ENCODE assay signal across 22 mouse cellular contexts in the genomic region with DNA sequence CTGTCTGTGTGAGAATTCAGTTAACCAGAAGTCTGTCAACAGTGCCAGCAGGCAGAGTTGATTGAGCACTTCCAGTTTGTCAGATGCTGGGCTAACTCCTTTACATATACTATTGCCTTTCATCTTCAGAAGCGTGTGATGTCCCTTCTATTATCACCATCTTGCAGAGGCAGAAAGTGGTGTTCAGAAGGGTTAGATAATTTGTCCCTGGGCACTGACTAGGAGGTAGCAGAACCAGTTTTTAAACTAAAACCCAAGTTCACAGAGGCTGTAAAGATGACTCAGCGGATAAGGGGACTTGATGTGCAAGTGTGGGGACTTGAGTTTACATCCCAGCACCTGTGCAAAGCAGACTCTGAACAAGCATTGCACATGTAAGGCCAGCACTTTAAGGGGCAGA. TPM values are rescaled to one million over a fixed set of nuclear protein-coding genes. Genes with fewer than 3 reads are reported as not detected.
"Had no signal": no experiment of that assay in that cellular context is flagged by ENCODE, and none has a peak within 500 bp of the region (broad histone marks: within the 10 kb centered on the region; RNA-seq: fewer than 3 reads in every experiment).

No protein-coding gene starts in this region.

- H3K9ac ChIP-seq: intestine, embryonic 15.5 days; limb, embryonic 13.5 days; neural tube, embryonic 13.5 days had no signal

- ATAC-seq: intestine, embryonic 15.5 days had no signal

- H3K9me3 ChIP-seq: intestine, embryonic 15.5 days; limb, embryonic 13.5 days; midbrain, embryonic 10.5 days; neural tube, embryonic 13.5 days had no signal

- H3K36me3 ChIP-seq: intestine, embryonic 15.5 days; limb, embryonic 13.5 days; midbrain, embryonic 10.5 days; neural tube, embryonic 13.5 days had no signal

- DNase-seq: kidney, adult 8-10 months; kidney, postnatal 36 days; left cerebral cortex, postnatal 4 days; lung, adult 18-20 months; midbrain, embryonic 14.5 days; retina, postnatal 1 day; right cerebral cortex, postnatal 4 days; spleen, adult 18-20 months; thymus, adult 2 months; thymus, postnatal 25 days had no signal

- H3K4me3 ChIP-seq: intestine, embryonic 15.5 days; limb, embryonic 13.5 days; midbrain, embryonic 10.5 days; neural tube, embryonic 13.5 days had no signal

- H3K27ac ChIP-seq: intestine, embryonic 15.5 days; kidney, postnatal 0 days; limb, embryonic 13.5 days; midbrain, embryonic 10.5 days; neural tube, embryonic 13.5 days had no signal

- H3K4me1 ChIP-seq: intestine, embryonic 15.5 days; limb, embryonic 13.5 days; midbrain, embryonic 10.5 days; neural tube, embryonic 13.5 days had no signal

- H3K4me2 ChIP-seq: intestine, embryonic 15.5 days; limb, embryonic 13.5 days; neural tube, embryonic 13.5 days had no signal

- H3K27me3 ChIP-seq: intestine, embryonic 15.5 days had no signal

RNA-seq across cellular contexts. Expression of a gene that starts 13.3 kb away (rescaled TPM):
- total RNA-seq: layer of hippocampus, adult 8-10 months; layer of hippocampus, postnatal 14 days; left cerebral cortex, adult 18-20 months; left cerebral cortex, postnatal 10 days; left cerebral cortex, postnatal 4 days had no signal
- polyA plus RNA-seq: midbrain, embryonic 10.5 days; neural tube, embryonic 13.5 days had no signal

RNA-seq across cellular contexts. Expression of a gene that starts 21.2 kb away (rescaled TPM):
- total RNA-seq: layer of hippocampus, adult 8-10 months; layer of hippocampus, postnatal 14 days; left cerebral cortex, adult 18-20 months; left cerebral cortex, postnatal 10 days; left cerebral cortex, postnatal 4 days had no signal
- polyA plus RNA-seq: intestine, embryonic 15.5 days; kidney, postnatal 0 days; limb, embryonic 13.5 days; lung, embryonic 16.5 days; midbrain, embryonic 10.5 days; midbrain, embryonic 14.5 days; neural tube, embryonic 13.5 days; stomach, embryonic 14.5 days; thymus, adult 2 months; urinary bladder, adult 2 months had no signal
